Mouse (Mus musculus) MEL (cell line): ENCODE data around the gene Pi4kb. TPM values are rescaled to one million over a fixed set of nuclear protein-coding genes. Genes with fewer than 3 reads are reported as not detected.

Source experiments
- DNase-seq: peaks from one replicate; pipeline ENCODE4 v3.0.0; 2011; ENCODE audit warnings: low read depth, low spot score
- H3K27ac ChIP-seq: 2 replicates; pipeline ENCODE4 v1.5.1; 2012; ENCODE audit warnings: low read depth, mild to moderate bottlenecking, control low read depth, low read length, moderate library complexity; ENCODE audit not compliant: control insufficient read depth
- H3K27me3 ChIP-seq, 2 experiments: fragments of 150-350 bp in 1 of 2; sonication (generic) in 1 of 2; 2 replicates each; pipeline ENCODE4 v1.6.1; 2012; ENCODE audit warnings: low read length in 2 of 2, mild to moderate bottlenecking in 2 of 2, improper control_type of control experiment in 1 of 2, moderate library complexity in 1 of 2; ENCODE audit not compliant: insufficient read depth in 2 of 2, control insufficient read depth in 1 of 2
- H3K36me3 ChIP-seq, 2 experiments: 2 replicates each; pipeline ENCODE4 v1.6.1; 2012 to 2014; ENCODE audit warnings: low read length in 2 of 2, improper control_type of control experiment in 1 of 2, inconsistent platforms in 1 of 2, mild to moderate bottlenecking in 1 of 2; ENCODE audit not compliant: insufficient read depth in 2 of 2, control insufficient read depth in 1 of 2
- H3K4me1 ChIP-seq, 2 experiments: fragments of 150-350 bp in 1 of 2; sonication (generic) in 1 of 2; 2 replicates each; pipeline ENCODE4 v1.6.1; 2012; ENCODE audit warnings: low read length in 2 of 2, improper control_type of control experiment in 1 of 2, mild to moderate bottlenecking in 1 of 2; ENCODE audit not compliant: insufficient read depth in 2 of 2, control insufficient read depth in 1 of 2
- H3K4me3 ChIP-seq, 2 experiments: fragments of 150-350 bp in 1 of 2; sonication (generic) in 1 of 2; 2 replicates each; pipeline ENCODE4 v1.5.1; 2012; ENCODE audit warnings: low read depth in 2 of 2, low read length in 2 of 2, mild to moderate bottlenecking in 2 of 2, moderate library complexity in 2 of 2, control low read depth in 1 of 2, improper control_type of control experiment in 1 of 2; ENCODE audit not compliant: control insufficient read depth in 1 of 2, insufficient read depth in 1 of 2
- H3K79me2 ChIP-seq: 2 replicates; pipeline ENCODE4 v1.6.1; 2012; ENCODE audit warnings: mild to moderate bottlenecking, low read length, moderate library complexity; ENCODE audit not compliant: control insufficient read depth, poor library complexity, insufficient read depth
- H3K9ac ChIP-seq: 2 replicates; pipeline ENCODE4 v1.6.1; 2012; ENCODE audit warnings: low read depth, mild to moderate bottlenecking, control low read depth, low read length, moderate library complexity; ENCODE audit not compliant: control insufficient read depth, poor library complexity, severe bottlenecking
- H3K9me3 ChIP-seq: fragments of 150-350 bp; sonication (generic); replicated peaks from 2 replicates; pipeline ENCODE4 v1.6.1; 2012; ENCODE audit warnings: mild to moderate bottlenecking, low read length, improper control_type of control experiment, moderate library complexity; ENCODE audit not compliant: insufficient read depth
- BHLHE40 ChIP-seq: IDR thresholded peaks from 2 replicates; pipeline ENCODE4 v1.6.1; 2012; ENCODE audit warnings: low read depth, mild to moderate bottlenecking, inconsistent platforms, low read length, improper control_type of control experiment, borderline replicate concordance
- CHD2 ChIP-seq: IDR thresholded peaks from 2 replicates; pipeline ENCODE4 v1.6.1; 2011; ENCODE audit warnings: low read length, improper control_type of control experiment
- CTCF ChIP-seq, 3 experiments: IDR thresholded peaks in 2 of 3; conservative IDR thresholded peaks in 1 of 3; 2 replicates each; pipeline ENCODE4 v1.5.1; 2011 to 2012; ENCODE audit warnings: low read length in 3 of 3, low read depth in 2 of 3, mild to moderate bottlenecking in 2 of 3, improper control_type of control experiment in 1 of 3, inconsistent platforms in 1 of 3, mixed read lengths in 1 of 3, moderate library complexity in 1 of 3; ENCODE audit not compliant: control insufficient read depth in 1 of 3, insufficient read depth in 1 of 3, poor library complexity in 1 of 3, severe bottlenecking in 1 of 3
- E2F4 ChIP-seq: IDR thresholded peaks from 2 replicates; pipeline ENCODE4 v1.6.1; 2011; ENCODE audit warnings: low read depth, low read length, improper control_type of control experiment, borderline replicate concordance
- ELF1 ChIP-seq: IDR thresholded peaks from 2 replicates; pipeline ENCODE4 v1.6.1; 2014; ENCODE audit warnings: low read depth, mild to moderate bottlenecking, inconsistent platforms, low read length, improper control_type of control experiment, moderate library complexity
- EP300 ChIP-seq, 2 experiments: IDR thresholded peaks; 2 replicates each; pipeline ENCODE4 v1.6.1; 2011; ENCODE audit warnings: improper control_type of control experiment in 2 of 2, low read length in 2 of 2, low read depth in 1 of 2, mild to moderate bottlenecking in 1 of 2
- ETS1 ChIP-seq: IDR thresholded peaks from 2 replicates; pipeline ENCODE4 v1.6.1; 2012; ENCODE audit warnings: low read depth, mild to moderate bottlenecking, inconsistent platforms, low read length, improper control_type of control experiment, moderate library complexity
- GABPA ChIP-seq: IDR thresholded peaks from 2 replicates; pipeline ENCODE4 v1.6.1; 2012; ENCODE audit warnings: low read depth, mild to moderate bottlenecking, inconsistent platforms, low read length, improper control_type of control experiment, moderate library complexity
- GATA1 ChIP-seq: IDR thresholded peaks from 2 replicates; pipeline ENCODE4 v1.6.1; 2011; ENCODE audit warnings: low read depth, low read length, improper control_type of control experiment
- HCFC1 ChIP-seq: IDR thresholded peaks from 2 replicates; pipeline ENCODE4 v1.6.1; 2012; ENCODE audit warnings: low read depth, mild to moderate bottlenecking, inconsistent platforms, low read length, improper control_type of control experiment, moderate library complexity
- JUND ChIP-seq: IDR thresholded peaks from 2 replicates; pipeline ENCODE4 v1.6.1; 2011; ENCODE audit warnings: low read depth, mild to moderate bottlenecking, improper control_type of control experiment, low read length
- KAT2A ChIP-seq: conservative IDR thresholded peaks from 2 replicates; pipeline ENCODE4 v1.6.1; 2012; ENCODE audit warnings: low read depth, low read length, improper control_type of control experiment, inconsistent platforms
- MAFK ChIP-seq: IDR thresholded peaks from 2 replicates; pipeline ENCODE4 v1.6.1; 2011; ENCODE audit warnings: low read depth, mild to moderate bottlenecking, low read length, improper control_type of control experiment, borderline replicate concordance
- MAX ChIP-seq: IDR thresholded peaks from 2 replicates; pipeline ENCODE4 v1.6.1; 2011; ENCODE audit warnings: low read length, improper control_type of control experiment
- MEF2A ChIP-seq: IDR thresholded peaks from 2 replicates; pipeline ENCODE4 v1.6.1; 2014; ENCODE audit warnings: low read depth, mild to moderate bottlenecking, inconsistent platforms, low read length, improper control_type of control experiment; ENCODE audit not compliant: poor library complexity, insufficient replicate concordance, severe bottlenecking; ENCODE audit errors: extremely low read depth
- MXI1 ChIP-seq: IDR thresholded peaks from 2 replicates; pipeline ENCODE4 v1.6.1; 2011; ENCODE audit warnings: mild to moderate bottlenecking, low read depth, low read length, improper control_type of control experiment
- MYB ChIP-seq: IDR thresholded peaks from 2 replicates; pipeline ENCODE4 v1.6.1; 2011; ENCODE audit warnings: mild to moderate bottlenecking, low read depth, low read length, improper control_type of control experiment
- MYC ChIP-seq: IDR thresholded peaks from 2 replicates; pipeline ENCODE4 v1.6.1; 2011; ENCODE audit warnings: low read depth, mild to moderate bottlenecking, low read length, improper control_type of control experiment, moderate library complexity
- NELFE ChIP-seq: IDR thresholded peaks from 2 replicates; pipeline ENCODE4 v1.6.1; 2011; ENCODE audit warnings: low read depth, low read length, improper control_type of control experiment
- POLR2AphosphoS2 ChIP-seq: IDR thresholded peaks from 2 replicates; pipeline ENCODE4 v1.6.1; 2011; ENCODE audit warnings: low read length, improper control_type of control experiment
- RAD21 ChIP-seq: IDR thresholded peaks from 2 replicates; pipeline ENCODE4 v1.6.1; 2011; ENCODE audit warnings: mild to moderate bottlenecking, low read depth, low read length, improper control_type of control experiment
- RCOR1 ChIP-seq: IDR thresholded peaks from 2 replicates; pipeline ENCODE4 v1.6.1; 2012; ENCODE audit warnings: low read depth, mild to moderate bottlenecking, inconsistent platforms, low read length, improper control_type of control experiment
- SIN3A ChIP-seq: IDR thresholded peaks from 2 replicates; pipeline ENCODE4 v1.6.1; 2012; ENCODE audit warnings: low read length, improper control_type of control experiment, inconsistent platforms
- SMC3 ChIP-seq: IDR thresholded peaks from 2 replicates; pipeline ENCODE4 v1.6.1; 2011; ENCODE audit warnings: low read depth, low read length, improper control_type of control experiment
- TAL1 ChIP-seq: IDR thresholded peaks from 2 replicates; pipeline ENCODE4 v1.6.1; 2012; ENCODE audit warnings: mild to moderate bottlenecking, inconsistent platforms, low read length, moderate library complexity, mixed read lengths
- TBP ChIP-seq: IDR thresholded peaks from 2 replicates; pipeline ENCODE4 v1.8.0; 2011; ENCODE audit warnings: low read depth, low read length, improper control_type of control experiment
- TCF12 ChIP-seq: IDR thresholded peaks from 2 replicates; pipeline ENCODE4 v1.6.1; 2014; ENCODE audit warnings: low read depth, mild to moderate bottlenecking, inconsistent platforms, low read length, improper control_type of control experiment, moderate library complexity
- USF2 ChIP-seq, 2 experiments: IDR thresholded peaks; 2 replicates each; pipeline ENCODE4 v1.6.1; 2011 to 2012; ENCODE audit warnings: improper control_type of control experiment in 2 of 2, low read length in 2 of 2, borderline replicate concordance in 1 of 2, inconsistent platforms in 1 of 2, low read depth in 1 of 2, mild to moderate bottlenecking in 1 of 2; ENCODE audit not compliant: insufficient read depth in 1 of 2
- ZC3H11A ChIP-seq: IDR thresholded peaks from 2 replicates; pipeline ENCODE4 v1.6.1; 2012; ENCODE audit warnings: low read depth, mild to moderate bottlenecking, inconsistent platforms, low read length, improper control_type of control experiment
- ZKSCAN1 ChIP-seq: IDR thresholded peaks from 2 replicates; pipeline ENCODE4 v1.6.1; 2012; ENCODE audit warnings: low read depth, mild to moderate bottlenecking, inconsistent platforms, low read length, improper control_type of control experiment, moderate library complexity
- ZMIZ1 ChIP-seq: IDR thresholded peaks from 2 replicates; pipeline ENCODE4 v1.6.1; 2012; ENCODE audit warnings: low read depth, mild to moderate bottlenecking, inconsistent platforms, low read length, improper control_type of control experiment, moderate library complexity
- polyA plus RNA-seq, 2 experiments: library from polyadenylated mRNA; stranded (reverse) in 1 of 2; unstranded in 1 of 2; fragments of >175 nt in 1 of 2; fragments of >200 nt in 1 of 2; gene quantifications; 2 replicates each; pipeline versions ENCODE4 v1.2.1 to v1.2.4; 2012; ENCODE audit warnings: low replicate concordance in 2 of 2, low read depth in 1 of 2; ENCODE audit not compliant: insufficient read length in 2 of 2, insufficient read depth in 1 of 2, missing spikeins in 1 of 2
- total RNA-seq: library from RNA; depleted of rRNA; stranded (reverse); fragments of 300-350 nt; gene quantifications from 2 replicates; pipeline ENCODE4 v1.2.3, GENCODE M21; 2012

Pi4kb gene
- total and polyA plus RNA-seq, 3 experiments, result 45.0 to 56.7 TPM; not detected in 1

DNA sequence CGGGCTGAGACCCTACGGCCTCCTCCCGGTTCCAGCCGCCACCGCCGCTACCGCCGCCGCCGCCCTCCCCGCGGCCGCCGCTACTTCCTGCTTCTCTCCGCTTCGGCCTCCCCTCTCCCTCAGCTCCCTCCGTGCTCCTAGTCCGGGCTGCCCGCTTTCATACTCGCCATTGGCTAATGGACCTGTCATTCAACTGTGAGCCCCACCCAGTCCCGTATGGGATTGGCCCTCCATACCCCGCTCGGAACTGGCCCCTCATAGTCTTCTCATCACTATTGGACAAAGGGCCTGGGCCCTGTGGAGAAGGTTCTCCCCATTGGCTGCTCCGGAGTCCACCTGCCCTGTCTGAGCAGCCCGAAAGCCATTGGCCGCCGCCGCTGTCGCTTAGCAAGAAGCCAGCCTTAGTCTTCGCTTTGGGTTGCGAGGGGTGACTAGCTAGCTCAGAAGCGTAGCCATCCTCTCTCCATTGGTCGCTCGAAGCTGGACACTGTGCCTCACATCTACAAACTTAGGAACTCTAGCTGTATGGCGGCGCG is 40.9 kb downstream of the Pi4kb start, which contains the start of gene Zfp687 (continued):
- TF ChIP-seq MAFK (no peak), SIN3A (peak; percentile 73), RCOR1 (no peak), MYC (no peak), CTCF (IDR thresholded peaks at IDR 0.05 in 2 of 3, conservative IDR thresholded peaks at IDR 0.05 in 1 of 3; ENCODE audit: control insufficient read depth in 1 of 3, insufficient read depth in 1 of 3, low read depth in 2 of 3, low read length in 3 of 3, poor library complexity in 1 of 3, severe bottlenecking in 1 of 3) (0 out of 6 replicates have a peak, but pooled peaks of 1 of the 3 experiments have one; percentile 2), POLR2AphosphoS2 (peak; percentile 92), HCFC1 (peak; percentile 75), MXI1 (no peak), ELF1 (peak; percentile 90), KAT2A (no peak; the same call in 1 of the 2 replicates), ZKSCAN1 (no peak), EP300 (IDR thresholded peaks at IDR 0.05; ENCODE audit: low read depth in 1 of 2, low read length in 2 of 2) (no peak), BHLHE40 (no peak), TAL1 (no peak), SMC3 (no peak), ZC3H11A (no peak), JUND (no peak)

GRCm38 (mm10) chr3:95015891-95016531 is 41.5 kb downstream of the Pi4kb start:
- Histone ChIP-seq H3K27me3 (no peaks in the 10 kb centered on the region), H3K9ac (peak overlapping the region; percentile 82), H3K79me2 (peaks cover 24% of the 10 kb centered on the region), H3K4me3 (peak overlapping the region; percentile 65 to 71), H3K36me3 (peaks cover 0 to 15% of the 10 kb centered on the region in 2 experiments; a peak in 2 of 4 replicates), H3K4me1 (peaks cover 4 to 15% of the 10 kb centered on the region in 2 experiments), H3K9me3 (no peaks in the 10 kb centered on the region), H3K27ac (peak overlapping the region; percentile 95)
- peak; percentile 100 for DNase-seq
- no peak for TF ChIP-seq USF2 (IDR thresholded peaks at IDR 0.05; ENCODE audit: borderline replicate concordance in 1 of 2, insufficient read depth in 1 of 2, low read depth in 1 of 2, low read length in 2 of 2)
- peak; percentile 89 for TF ChIP-seq SIN3A
- peak; percentile 91 for TF ChIP-seq MYC
- no peak; the same call in 1 of the 2 replicates for TF ChIP-seq ETS1
- TF ChIP-seq CTCF (IDR thresholded peaks at IDR 0.05 in 2 of 3, conservative IDR thresholded peaks at IDR 0.05 in 1 of 3; ENCODE audit: control insufficient read depth in 1 of 3, insufficient read depth in 1 of 3, low read depth in 2 of 3, low read length in 3 of 3, poor library complexity in 1 of 3, severe bottlenecking in 1 of 3), result no peak
- peak; percentile 77 for TF ChIP-seq POLR2AphosphoS2
- no peak; the same call in 1 of the 2 replicates for TF ChIP-seq ZMIZ1
- TF ChIP-seq MEF2A, result no peak
- TF ChIP-seq TBP, result peak; percentile 57; the same call in 1 of the 2 replicates
- TF ChIP-seq RCOR1, result no peak
- TF ChIP-seq CHD2, result no peak
- no peak for TF ChIP-seq RAD21
- TF ChIP-seq E2F4, result peak; percentile 99
- TF ChIP-seq MAFK, result no peak
- peak; percentile 65 for TF ChIP-seq NELFE
- no peak for TF ChIP-seq TAL1
- peak; percentile 48; the same call in 1 of the 2 replicates for TF ChIP-seq TCF12
- peak; percentile 83 for TF ChIP-seq HCFC1
- no peak for TF ChIP-seq GATA1
- TF ChIP-seq MAX, result peak; percentile 92
- peak; percentile 67; the same call in 1 of the 2 replicates for TF ChIP-seq MXI1
- TF ChIP-seq MYB, result no peak
- no peak for TF ChIP-seq ZC3H11A
- no peak for TF ChIP-seq GABPA
- no peak; a peak in 1 of 4 replicates for TF ChIP-seq EP300 (IDR thresholded peaks at IDR 0.05; ENCODE audit: low read depth in 1 of 2, low read length in 2 of 2)
